Mouse (Mus musculus) spleen, adult 18-20 months (tissue): ENCODE measurements around the gene Dock6.

Experiments
- DNase-seq, 2 experiments: peaks; one replicate each; pipeline ENCODE4 v3.0.0; 2022; ENCODE audit warnings: mixed read lengths in 2 of 2

Gene Dock6

DNA sequence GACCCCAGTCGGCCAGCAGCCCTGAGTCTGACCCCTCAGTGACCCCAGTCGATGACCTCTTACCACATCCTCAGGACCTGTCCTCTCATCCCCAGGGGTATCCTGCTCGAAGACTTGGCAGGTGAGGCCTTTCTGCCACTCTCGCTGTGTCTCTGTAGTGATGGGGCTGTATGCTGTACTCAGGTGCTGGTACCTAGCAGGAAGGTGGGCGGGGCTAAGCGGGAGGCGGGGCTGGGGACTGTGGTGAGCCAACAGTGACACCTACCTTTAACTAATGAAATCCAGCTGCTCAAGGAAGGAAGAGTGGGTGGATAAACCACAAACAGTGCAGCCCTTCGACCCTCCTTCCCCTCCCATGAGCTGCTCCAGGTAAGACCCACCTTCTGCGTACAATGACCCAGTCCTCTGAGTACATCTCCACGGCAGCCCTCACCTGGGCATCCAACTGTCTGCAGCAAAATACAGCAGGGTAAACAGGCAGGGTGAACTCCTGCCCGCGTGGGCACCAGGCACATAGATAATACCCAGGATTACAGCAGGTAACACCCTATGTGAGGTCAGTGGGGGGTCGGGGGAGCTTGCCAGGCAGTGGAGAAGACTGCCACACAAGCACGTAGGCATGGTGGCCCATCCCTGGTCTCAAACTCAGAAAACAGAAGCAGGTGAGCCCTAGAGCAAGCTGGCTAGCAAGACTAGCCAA is 6.9 kb downstream of the Dock6 start:
- DNase-seq, result no peak

DNA sequence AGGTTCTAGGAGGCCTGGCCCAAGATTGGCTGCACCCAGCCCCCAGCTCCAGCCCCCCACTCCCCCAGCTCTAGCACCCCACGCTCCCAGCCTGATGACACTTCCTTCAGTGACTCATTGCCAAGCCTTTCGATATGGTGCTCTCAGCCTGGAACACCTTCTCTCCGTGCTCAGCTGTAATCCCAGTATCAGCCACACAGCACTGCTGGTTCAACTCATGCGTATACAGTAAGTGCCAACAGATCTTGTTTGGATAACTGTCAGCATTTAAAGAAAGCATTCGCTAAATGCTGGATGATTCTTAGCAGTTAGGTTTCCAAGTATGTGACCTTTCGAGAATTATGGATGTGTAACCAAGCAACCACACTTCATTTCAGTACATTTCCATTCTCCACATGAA is 9.3 kb downstream of the Dock6 start:
- no peak for DNase-seq

DNA sequence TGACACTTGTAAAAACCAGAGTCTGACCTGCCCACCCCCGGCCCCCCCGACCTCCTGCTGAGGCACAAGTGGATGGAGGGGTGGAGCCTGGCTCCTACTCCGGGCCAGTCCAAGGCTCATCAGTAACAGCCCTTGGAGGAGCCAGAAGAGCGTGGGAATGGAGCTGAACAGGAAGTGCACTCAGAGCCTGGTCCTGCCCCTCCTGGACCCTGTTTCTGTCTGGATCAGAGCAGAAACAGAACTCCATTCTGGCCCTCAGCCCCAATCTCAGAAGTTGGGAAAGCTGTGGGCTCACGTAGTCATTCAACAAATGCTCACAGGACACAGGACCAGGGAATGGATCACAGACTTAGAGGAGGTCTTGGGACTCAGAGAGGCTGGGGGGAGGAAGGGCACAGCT is 10.0 kb downstream of the Dock6 start:
- no peak for DNase-seq

DNA sequence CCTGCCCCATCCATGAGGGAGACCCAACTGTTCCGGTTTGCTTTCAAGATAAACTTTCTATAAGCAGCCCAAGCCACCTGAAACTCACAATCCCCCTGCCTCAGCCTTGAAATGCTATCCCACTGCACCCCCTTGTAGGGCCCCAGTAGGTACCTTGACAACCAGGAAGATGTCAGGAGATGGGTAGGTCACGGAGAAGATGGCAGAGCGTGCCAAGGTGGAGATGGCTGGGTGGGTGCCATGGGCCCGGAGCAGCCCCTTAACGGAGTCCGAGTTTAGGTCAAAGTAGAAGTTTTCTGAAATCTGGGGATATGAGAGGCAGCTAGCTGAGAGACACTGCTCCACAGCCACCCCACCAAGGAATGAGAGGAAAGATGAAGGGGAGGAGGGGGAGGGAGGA is 11.1 kb downstream of the Dock6 start:
- no peak for DNase-seq

DNA sequence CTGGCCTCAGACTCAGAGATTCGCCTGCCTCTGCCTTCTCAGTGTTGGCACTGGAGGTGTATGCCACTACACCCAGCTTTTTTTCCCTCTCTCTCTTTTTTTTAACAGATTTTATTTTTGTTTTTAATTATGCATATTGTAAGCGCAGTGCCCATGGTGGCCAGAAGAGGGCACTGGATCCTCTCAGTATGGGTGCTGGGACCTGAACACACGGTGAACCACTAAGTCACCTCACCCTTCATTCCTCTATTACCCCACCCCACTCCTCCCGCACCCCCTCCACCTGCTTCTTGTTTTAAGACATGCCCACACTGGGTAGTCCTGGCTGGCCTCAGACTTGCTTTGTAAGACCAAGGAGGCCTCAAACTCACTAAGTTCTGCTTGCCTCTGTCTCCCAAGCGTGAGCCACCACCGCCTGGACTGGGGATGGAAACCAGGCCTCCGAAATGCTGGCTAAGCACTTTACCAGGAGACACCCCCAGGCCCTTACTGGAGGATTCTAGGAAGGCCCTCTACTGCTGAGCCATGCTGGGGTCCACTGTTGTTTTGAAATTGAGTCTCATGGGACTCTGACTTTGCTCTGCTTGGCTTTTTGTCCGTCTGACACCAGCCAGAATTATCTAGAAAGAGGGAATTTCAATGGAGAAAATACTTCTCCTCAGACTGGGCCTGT is 12.2 kb downstream of the Dock6 start:
- DNase-seq, result peak in 1 of 2 experiments; percentile 43

DNA sequence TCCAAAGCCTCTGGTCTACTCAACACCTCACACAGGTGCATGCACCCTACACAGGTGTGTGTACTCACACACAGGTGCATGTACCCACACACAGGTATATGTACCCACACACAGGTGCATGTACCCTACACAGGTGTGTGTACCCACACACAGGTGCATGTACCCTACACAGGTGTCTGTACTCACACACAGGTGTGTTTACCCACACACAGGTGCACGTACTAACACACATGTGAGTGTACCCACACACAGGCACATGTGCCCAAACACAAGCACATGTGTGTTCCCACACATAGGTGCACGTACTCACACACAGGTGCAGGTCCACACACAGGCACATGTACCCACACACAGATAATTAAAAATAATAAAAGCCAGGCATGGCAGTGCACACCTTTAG is 14.7 kb downstream of the Dock6 start:
- no peak for DNase-seq

DNA sequence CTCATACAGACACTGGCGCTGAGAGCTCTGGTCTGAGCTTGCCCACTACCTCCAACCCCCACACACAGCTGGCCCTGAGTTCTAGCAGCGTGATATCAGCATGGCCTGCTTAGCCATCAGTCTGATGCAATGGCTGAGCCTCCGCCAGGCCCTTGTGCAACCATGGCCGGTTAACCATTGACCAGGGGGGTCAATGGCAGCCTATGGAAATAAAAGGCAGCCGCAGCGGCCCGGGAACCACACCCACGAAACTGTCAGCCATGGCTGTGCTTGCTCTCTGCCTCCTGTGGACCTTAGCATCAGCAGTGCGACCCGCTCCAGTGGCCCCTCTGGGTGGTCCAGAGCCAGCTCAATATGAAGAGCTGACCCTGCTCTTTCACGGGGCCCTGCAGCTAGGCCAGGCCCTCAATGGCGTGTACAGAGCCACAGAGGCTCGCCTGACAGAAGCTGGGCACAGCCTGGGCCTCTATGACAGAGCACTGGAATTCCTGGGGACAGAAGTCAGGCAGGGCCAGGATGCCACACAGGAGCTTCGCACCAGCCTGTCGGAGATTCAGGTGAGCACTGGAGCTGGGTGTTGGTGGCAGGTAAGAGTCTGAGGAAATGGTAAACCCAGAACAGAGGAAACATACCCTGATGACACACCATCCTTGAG is 17.1 kb downstream of the Dock6 start, which contains the start of gene Angptl8:
Gene Angptl8, plus strand, starts transcription at position 253 of the 655 bp plus-strand sequence.
- DNase-seq, result no peak

DNA sequence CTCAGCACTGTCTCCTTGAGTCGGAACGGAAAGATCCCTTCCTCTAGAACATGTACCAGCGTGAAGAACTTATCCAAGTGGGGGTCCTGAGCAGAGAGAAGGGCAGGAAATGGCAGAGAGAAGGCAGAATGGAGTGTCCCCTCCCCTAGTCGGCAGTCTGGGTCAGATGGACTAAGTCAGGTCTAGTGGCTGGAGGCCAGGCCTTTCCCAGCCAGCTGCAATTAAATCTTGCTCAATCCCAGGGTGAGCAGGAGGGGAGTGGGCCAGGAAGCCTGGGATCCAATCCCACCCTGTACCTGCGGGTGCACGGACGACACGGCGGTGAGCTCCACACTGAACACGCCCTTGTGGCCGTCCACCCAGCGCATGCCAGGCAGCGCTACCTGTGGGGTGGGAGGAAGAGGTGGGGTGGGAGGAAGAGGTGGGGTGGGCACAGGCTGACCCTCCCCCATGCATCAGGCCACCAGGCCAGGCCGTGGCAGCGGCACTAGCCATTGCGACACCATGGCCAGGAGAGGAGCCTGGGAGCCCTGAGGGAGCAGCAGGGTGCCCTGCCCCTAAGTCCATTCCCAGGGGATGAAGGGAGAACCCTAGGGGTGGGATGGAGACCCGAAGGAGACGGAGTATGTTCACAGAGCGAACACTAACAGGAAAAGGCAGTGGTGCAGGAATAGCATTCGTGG is 20.7 kb downstream of the Dock6 start:
- DNase-seq, result no peak

DNA sequence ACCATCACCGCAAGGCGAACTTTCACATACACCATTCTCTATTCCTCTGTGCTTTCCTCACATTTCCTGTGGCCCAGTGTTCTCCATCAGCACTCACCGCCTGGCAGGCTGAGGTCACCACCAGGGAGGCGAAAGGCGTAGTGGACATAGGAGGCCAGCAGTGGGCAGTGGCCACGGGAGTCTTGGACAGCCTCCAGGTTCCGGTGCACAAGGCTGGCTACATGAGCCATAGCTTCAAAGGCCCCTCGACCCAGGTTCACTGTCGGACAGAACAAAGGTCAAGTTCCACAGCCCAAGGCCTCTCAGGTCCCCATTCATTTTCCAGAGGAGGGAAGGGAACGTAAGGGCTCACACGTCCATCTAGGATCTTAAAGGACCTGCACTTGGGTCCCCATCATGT is 21.5 kb downstream of the Dock6 start:
- DNase-seq, result no peak

DNA sequence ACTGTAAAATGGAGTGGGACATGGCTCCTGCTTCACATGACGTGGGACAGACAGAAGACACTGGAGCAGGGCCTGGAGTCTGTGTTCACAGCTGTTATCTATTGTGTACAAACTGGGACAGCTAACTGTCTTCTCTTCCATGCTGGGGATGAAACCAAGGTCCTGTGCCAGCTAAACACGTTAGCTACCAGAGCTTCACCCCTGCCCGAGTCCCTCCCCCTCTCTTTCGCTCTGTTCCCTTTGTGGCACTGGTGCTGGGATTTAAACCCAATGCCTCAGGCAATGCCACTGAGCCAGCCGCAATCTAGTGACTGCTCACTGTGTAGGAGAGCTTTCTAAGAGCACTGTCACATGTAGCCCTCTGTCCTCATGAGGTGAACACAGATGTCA is 22.0 kb downstream of the Dock6 start:
- no peak for DNase-seq

DNA sequence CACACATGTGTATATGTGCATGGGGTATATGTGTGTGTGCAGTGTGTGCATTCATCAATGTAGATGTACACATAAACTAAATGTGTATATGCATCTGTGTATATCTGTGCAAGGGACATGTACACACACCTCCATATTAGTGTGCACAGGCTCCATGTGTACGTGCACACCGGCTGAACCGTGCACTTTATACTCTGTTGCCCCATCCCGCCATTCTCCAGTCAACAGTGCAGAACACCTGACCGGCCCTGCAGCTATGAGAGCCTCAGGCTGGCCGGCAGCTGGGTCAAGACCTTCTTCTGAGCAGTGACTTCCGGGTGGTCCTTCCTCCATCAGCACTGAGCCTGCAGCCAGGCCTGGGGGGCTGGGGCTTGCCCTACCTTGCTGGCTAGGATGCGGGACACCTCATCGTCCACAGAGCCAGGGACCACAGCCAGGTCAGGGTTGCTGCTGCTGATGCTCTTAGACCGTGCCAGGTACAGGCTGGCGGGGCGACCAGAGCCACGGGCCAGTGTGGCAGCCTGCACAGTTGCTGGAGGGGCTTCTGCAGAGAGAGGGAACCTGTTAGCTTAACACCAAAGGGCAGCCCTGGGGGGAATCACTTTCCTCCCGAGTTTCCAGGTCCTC is 22.5 kb downstream of the Dock6 start:
- DNase-seq, result no peak

DNA sequence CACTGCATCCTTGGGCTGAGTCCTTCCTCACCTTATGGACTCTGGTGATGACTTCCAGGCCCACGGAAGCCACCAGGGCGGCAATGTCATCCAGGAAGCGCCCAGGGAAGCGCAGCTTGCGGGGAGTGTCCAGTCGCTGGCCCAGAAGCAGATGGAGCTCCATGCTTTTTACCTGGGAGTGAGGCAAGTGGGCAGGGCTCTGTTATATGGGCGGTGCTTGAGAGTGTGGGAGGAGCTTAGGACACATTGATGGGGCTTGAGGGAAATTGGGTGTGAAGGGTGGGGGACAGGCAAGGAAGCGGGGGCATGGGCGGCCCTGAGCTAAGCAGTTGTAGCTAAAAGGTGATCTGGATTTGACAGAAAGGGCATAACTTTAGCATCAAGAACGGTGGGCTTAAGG is 28.1 kb downstream of the Dock6 start:
- no peak for DNase-seq

DNA sequence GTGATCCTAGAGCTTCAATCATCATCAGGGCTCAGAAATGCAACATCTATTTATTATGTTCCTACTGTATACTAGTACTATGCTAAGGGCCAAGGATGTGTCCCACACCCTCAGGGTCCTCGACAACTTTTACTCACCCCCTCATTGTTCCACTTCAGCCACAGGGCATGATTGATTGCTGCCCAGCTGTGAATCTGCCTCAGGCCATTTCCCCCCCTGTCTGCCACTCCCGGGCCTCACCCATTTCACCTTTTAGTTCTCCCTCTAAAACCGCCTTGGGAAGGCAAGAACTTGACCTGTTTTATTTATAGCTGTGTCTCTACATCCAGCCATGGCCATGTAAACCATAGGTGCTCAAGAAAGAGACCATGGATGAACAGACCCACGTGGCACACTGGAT is 28.5 kb downstream of the Dock6 start:
- DNase-seq, result no peak

DNA sequence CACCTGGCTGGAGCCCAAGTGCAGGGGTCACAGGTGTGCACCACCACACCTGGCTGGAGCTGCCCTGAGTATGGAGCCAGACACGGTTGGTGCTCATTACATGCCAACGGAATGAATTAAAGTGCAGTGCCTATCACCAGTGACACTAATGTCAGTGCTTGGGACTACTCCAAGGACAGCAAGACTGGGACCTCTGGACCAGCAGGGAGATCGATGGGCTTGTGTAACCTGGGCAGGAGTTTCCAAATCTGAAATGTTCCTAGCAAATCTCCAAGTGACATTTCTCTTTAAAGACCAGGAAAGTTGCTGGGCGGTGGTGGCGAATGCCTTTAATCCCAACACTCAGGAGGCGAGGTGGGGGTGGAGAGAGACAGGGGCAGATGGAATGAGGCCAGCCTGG is 29.7 kb downstream of the Dock6 start:
- DNase-seq, result no peak

DNA sequence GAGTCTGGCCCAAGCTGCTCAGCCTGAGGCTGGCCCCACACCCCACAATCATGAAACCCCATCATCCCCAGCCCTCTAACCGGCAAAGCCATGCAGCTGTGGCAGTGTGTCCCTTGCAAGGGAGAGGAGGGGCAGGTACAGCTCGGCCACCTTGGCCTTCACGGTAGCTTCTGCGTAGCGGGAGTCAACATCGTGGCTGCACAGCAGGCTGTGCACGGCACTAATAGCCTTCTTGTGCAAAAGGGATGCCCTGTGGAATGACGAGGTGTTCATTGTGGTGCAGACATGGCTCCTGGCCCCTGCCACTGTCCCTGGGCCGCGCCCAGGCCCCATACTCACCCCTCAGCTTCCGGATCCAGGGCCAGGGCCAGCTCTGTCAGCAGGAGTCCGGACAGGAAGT is 32.3 kb downstream of the Dock6 start:
- DNase-seq, result no peak

DNA sequence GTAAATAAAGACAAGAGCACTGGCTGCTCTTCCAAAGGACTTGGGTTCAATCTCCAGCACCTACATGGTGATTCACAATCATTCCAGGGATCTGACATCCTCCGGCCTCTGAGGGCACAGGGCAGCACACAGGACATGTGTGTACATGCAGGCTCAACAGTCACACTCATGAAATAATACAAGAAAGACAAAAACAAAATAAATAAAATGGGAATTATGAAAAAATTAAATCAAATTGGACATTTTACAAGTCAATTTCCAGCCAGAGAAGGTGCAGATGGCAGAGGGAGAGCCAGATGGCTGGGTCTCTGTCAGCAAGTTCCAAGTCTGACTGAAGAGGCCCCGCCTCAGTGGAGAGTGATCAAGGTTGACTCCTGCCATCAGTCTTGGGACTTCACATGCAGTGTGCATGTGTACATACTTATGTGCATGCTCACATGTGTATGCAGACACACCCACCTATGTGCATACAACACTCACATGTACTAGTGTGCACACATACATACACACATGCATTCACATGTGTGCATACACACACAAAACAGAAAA is 33.2 kb downstream of the Dock6 start:
- no peak for DNase-seq

DNA sequence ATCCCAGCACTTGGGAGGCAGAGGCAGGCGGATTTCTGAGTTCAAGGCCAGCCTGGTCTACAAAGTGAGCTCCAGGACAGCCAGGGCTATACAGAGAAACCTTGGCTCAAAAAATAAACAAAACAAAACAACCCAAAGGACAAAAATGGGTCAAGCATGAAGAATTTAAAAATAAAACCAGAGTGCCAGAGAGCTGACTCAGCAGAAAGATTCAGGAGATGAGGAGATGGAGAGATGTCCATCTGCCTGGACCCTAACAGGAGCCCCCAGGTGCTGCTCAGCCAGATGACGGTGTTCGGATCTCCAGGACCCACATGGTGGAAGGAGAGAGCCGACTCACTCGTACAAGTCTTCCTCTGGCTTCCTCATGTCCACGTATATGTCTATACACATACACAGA is 33.9 kb downstream of the Dock6 start:
- no peak for DNase-seq

DNA sequence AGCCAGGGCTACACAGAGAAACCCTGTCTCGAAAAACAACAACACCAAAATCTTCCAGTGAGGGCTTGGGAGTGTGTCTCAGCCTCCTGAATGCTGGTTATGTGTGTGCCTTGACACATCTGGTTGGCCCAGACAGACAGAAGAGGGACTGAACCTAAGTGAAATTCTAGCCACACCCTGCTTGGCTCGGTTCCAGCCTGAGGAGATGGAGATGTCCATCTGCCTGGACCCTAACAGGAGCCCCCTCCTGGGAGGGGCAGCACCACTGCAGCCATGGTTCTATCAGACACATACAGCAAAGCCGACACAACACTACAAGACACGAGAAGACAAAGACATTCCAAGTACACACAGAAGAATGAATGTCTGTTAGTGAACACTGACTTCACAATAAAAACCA is 34.3 kb downstream of the Dock6 start:
- DNase-seq, result no peak

DNA sequence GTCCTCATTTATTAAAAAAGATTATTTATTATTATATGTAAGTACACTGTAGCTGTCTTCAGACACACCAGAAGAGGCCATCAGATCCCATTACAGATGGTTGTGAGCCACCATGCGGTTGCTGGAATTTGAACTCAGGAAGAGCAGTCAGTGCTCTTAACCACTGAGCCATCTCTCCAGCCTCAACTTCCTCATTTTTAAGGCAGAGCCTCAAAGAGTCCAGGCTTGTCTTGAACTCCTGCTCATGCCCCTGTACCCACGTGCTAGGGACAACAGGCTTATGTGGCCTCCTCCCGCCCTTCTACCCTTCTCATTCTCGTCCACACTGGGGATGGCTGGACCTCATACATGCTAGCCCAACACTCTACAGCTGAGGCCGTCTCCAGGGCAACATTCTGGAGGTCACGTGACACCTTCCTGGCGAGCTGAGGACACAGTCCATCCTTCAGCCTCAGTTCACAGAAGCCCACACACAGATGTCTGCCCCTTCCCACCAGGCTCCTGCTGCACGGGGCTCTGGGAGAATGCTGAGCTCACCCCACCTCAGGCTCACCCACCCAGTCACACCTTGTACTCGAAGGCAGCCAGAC is 35.6 kb downstream of the Dock6 start:
- DNase-seq, result no peak

DNA sequence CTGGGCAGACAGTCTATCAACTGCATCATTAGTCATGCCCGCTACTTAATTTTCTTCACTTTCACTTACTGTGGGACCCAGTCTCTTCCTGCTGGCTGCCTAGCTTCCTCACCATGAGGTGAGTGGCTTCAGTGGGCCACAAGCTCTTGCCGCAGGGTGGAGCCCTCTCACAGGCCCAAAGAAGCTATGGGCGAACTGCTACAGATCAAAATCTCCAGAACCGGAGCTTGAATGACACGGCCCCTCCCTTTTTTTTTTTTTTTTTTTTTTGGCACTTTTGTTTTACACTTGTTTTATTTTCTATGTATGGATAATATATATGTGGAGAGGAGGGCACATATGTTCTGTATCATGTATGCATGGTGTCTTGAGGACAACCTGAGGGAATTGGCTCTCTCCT is 41.3 kb downstream of the Dock6 start:
- DNase-seq, result no peak

DNA sequence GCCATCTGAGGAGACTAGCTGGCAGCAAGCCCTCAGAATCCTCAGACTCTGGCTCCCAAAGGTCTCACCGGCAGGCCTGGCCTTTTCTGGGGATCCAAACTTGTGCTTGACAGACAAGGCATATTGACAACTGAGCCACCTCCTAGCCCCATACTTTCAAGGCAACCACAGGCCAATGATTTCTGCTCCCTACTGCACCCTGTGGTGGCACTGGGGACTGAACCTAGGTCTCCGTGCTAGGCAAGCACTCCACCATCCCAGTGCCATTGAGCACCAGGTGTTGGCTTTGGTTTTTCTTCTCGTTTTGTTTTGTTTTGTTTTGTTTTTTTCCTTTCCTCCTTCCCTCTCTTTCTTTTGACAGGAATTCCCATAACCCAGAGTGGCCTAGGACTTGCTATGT is 43.9 kb downstream of the Dock6 start:
- no peak for DNase-seq

DNA sequence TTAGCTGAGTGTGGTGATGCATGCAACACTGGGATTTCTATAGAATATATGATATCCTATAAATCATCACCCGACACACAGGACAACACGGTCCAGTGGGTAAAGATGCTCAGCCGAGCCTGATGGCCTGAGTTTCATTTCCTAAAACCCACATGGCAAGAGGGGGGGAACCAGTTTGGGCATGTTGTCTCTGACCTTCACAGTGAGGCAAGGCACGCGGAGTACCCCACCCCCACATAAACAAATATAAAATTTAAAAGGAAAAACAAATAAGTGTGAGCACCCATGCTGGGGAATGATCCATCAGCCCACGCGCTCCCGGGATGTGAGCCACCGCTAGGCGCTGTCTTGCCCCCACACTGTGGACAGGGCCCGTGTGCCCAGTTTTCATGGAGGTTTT is 45.5 kb downstream of the Dock6 start:
- DNase-seq, result no peak

DNA sequence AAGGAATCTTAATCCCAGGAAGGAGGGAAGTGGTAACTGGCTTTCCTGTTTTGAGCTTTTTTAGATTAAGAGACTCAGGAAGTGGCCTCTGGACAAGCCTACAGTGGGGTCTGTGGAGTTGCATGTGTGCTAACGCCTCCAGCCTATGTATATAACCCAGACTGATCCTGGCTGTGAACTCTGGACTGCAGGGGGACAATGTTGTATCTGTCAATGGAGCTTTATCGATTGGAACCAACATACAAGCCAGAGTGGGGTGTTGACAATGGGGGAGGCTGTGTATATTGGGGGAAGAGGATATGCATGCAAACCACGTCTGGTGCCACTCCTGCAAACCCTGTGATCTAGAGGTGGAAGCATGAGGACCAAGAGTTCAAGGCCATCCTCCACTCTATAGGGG is 46.1 kb downstream of the Dock6 start:
- DNase-seq, result no peak
